In the genomic region with DNA sequence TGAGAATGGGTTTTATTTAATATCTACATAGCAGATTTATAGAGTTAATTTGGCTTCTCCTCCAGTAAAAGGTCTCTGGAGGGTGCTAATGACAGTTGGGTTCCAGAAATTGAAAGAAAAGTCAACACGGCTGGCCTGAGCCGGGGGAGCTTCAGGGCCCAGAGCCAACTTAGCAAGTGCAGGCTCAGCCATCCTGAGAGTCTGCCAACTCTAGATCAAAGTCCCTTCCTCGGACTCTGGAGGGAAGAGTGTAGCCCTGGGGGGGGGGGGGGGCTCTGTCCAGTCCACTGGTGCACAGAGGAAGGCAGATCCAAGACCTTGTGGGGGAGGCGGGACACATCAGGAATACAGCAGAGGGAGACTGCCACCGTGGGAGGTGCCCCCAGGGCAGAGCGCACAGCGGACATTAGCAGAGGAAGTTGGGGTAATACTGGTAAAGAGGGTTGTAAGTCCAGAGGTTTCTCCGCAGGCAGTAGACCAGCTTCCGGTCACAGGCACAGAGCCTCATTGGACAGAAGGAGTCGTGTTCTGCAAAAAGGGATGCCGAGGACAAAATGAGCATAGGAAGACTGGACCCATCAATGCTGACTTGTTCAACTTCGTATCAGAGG, we compare ENCODE assay signal across 13 mouse cellular contexts. TPM values are rescaled to one million over a fixed set of nuclear protein-coding genes. Genes with fewer than 3 reads are reported as not detected.
DNase-seq lines count a peak whose midpoint lies in the region; ATAC-seq and TF ChIP-seq lines count a peak whose summit lies in the region.
"Had no signal": no experiment of that assay in that cellular context is flagged by ENCODE, and none has a peak within 500 bp of the region (broad histone marks: within the 10 kb centered on the region; RNA-seq: fewer than 3 reads in every experiment).

No protein-coding gene starts in this region.

- no peak overlapping the region for H3K4me3 ChIP-seq in heart, postnatal 0 days (ENCODE audit: low read depth, low read length)
- no peak overlapping the region for H3K4me3 ChIP-seq in kidney, embryonic 14.5 days (ENCODE audit: low read length)
- H3K4me3 ChIP-seq in stomach, embryonic 15.5 days (replicated peaks): no peak overlapping the region
- H3K4me3 ChIP-seq: erythroblast, embryonic 14.5 days had no signal

- no peak for TF ChIP-seq EP300 in heart, postnatal 0 days (IDR thresholded peaks at IDR 0.05; ENCODE audit: low read depth)

- DNase-seq in heart, postnatal 0 days (ENCODE audit: low spot score): peak; percentile 13
- DNase-seq in heart, postnatal 25 days (ENCODE audit: low spot score): no peak
- DNase-seq in lung, postnatal 10 days: peak; percentile 58
- no peak for DNase-seq in lung, adult 18-20 months
- DNase-seq in frontal cortex, postnatal 10 days (ENCODE audit: low spot score in 2 of 2): no peak
- DNase-seq in urinary bladder, postnatal 4 days (ENCODE audit: low spot score in 2 of 2): no peak
- DNase-seq: cerebellum, adult 8-10 months; right cerebral cortex, postnatal 4 days had no signal

- H3K4me2 ChIP-seq in heart, postnatal 0 days (ENCODE audit: low read depth, low read length): peak overlapping the region; percentile 9; the same call in 1 of the 2 replicates
- no peak overlapping the region for H3K4me2 ChIP-seq in kidney, embryonic 14.5 days (replicated peaks; ENCODE audit: low read depth, low read length)
- no peak overlapping the region for H3K4me2 ChIP-seq in stomach, embryonic 15.5 days

- H3K9me3 ChIP-seq in heart, postnatal 0 days (replicated peaks; ENCODE audit: control insufficient read depth, low read length): no peaks in the 10 kb centered on the region
- H3K9me3 ChIP-seq in kidney, embryonic 14.5 days (ENCODE audit: control insufficient read depth, low read length): no peaks in the 10 kb centered on the region
- H3K9me3 ChIP-seq in stomach, embryonic 15.5 days: no peaks in the 10 kb centered on the region

- no peaks in the 10 kb centered on the region for H3K36me3 ChIP-seq in heart, postnatal 0 days (replicated peaks; ENCODE audit: control insufficient read depth, insufficient read depth, low read length)
- H3K36me3 ChIP-seq in kidney, embryonic 14.5 days (ENCODE audit: control insufficient read depth, insufficient read depth, low read length): no peaks in the 10 kb centered on the region
- H3K36me3 ChIP-seq in stomach, embryonic 15.5 days: no peaks in the 10 kb centered on the region

- intact Hi-C loops in heart, postnatal 25 days (cut with DNase I): no loop called here

- TF ChIP-seq CTCF in heart, postnatal 0 days (IDR thresholded peaks at IDR 0.05; ENCODE audit: low read depth): no peak

- no peak overlapping the region for H3K27ac ChIP-seq in heart, postnatal 0 days (ENCODE audit: low read depth)
- no peak overlapping the region for H3K27ac ChIP-seq in kidney, embryonic 14.5 days (ENCODE audit: low read depth, low read length)
- H3K27ac ChIP-seq in stomach, embryonic 15.5 days: no peak overlapping the region
- H3K27ac ChIP-seq: macrophage had no signal

- ATAC-seq in heart, postnatal 0 days (ENCODE audit: insufficient read depth, low read depth): no peak
- ATAC-seq in kidney, embryonic 14.5 days (ENCODE audit: low FRiP score, low TSS enrichment): peak; percentile 67
- peak; percentile 39; the same call in 1 of the 2 replicates for ATAC-seq in stomach, embryonic 15.5 days (ENCODE audit: insufficient read depth, low FRiP score, low read depth)

- H3K4me1 ChIP-seq in heart, postnatal 0 days (ENCODE audit: control insufficient read depth, insufficient read depth): 0 out of 2 replicates have a peak, but pooled peaks cover 8% of the 10 kb centered on the region
- peaks cover 14% of the 10 kb centered on the region; the same call in 1 of the 2 replicates for H3K4me1 ChIP-seq in kidney, embryonic 14.5 days (ENCODE audit: control insufficient read depth, insufficient read depth, low read length)
- H3K4me1 ChIP-seq in stomach, embryonic 15.5 days: 0 out of 2 replicates have a peak, but pooled peaks cover 9% of the 10 kb centered on the region

- H3K9ac ChIP-seq in heart, postnatal 0 days (replicated peaks; ENCODE audit: low read depth, low read length): no peak overlapping the region
- no peak overlapping the region for H3K9ac ChIP-seq in kidney, embryonic 14.5 days (ENCODE audit: low read depth, low read length)
- H3K9ac ChIP-seq in stomach, embryonic 15.5 days: no peak overlapping the region

- 56% methylated on average over 12 of the region's 12 CpGs for WGBS in heart, postnatal 0 days
- WGBS in kidney, embryonic 14.5 days: 35% methylated on average over 12 of the region's 12 CpGs
- WGBS in stomach, embryonic 15.5 days: 56% methylated on average over 12 of the region's 12 CpGs

- H3K27me3 ChIP-seq in heart, postnatal 0 days (ENCODE audit: control insufficient read depth, insufficient read depth, low read length): 0 out of 2 replicates have a peak, but pooled peaks cover 3% of the 10 kb centered on the region
- H3K27me3 ChIP-seq in kidney, embryonic 14.5 days (ENCODE audit: control insufficient read depth, insufficient read depth, low read length): no peaks in the 10 kb centered on the region
- H3K27me3 ChIP-seq in stomach, embryonic 15.5 days (replicated peaks): no peaks in the 10 kb centered on the region

RNA-seq across cellular contexts. Expression of gene Pla2g2d, which starts 24.7 kb away (rescaled TPM):
- not detected in 2 replicates for total RNA-seq in heart, postnatal 0 days (2014; rRNA removed; ENCODE audit: low replicate concordance)
- polyA plus RNA-seq in heart, postnatal 0 days (2015; fragmentation: Nextera tagmentation; extraction: Ambion mirVana): not detected in 2 replicates
- under 1 TPM in 1 of 2 experiments, not detected in 1; 0.23 TPM for total RNA-seq in heart, postnatal 25 days (2021)
- polyA plus RNA-seq in kidney, embryonic 14.5 days (2014; fragmentation: Nextera tagmentation; extraction: Ambion mirVana): not detected in 2 replicates
- 0.62 and 1.1 TPM in 2 replicates for polyA plus RNA-seq in stomach, embryonic 15.5 days (2015; fragmentation: Nextera tagmentation; extraction: Ambion mirVana)
- total RNA-seq: layer of hippocampus, postnatal 10 days had no signal
- polyA plus RNA-seq: erythroblast, embryonic 14.5 days; macrophage had no signal

RNA-seq across cellular contexts. Expression of gene Pla2g2f, which starts 42.8 kb away (rescaled TPM):
- total RNA-seq in heart, postnatal 0 days (2014; rRNA removed; ENCODE audit: low replicate concordance): not detected in 2 replicates
- polyA plus RNA-seq in heart, postnatal 0 days (2015; fragmentation: Nextera tagmentation; extraction: Ambion mirVana): not detected in 2 replicates
- under 1 TPM; 0.13 to 0.22 TPM for total RNA-seq in heart, postnatal 25 days (2021)
- not detected in 2 replicates for polyA plus RNA-seq in kidney, embryonic 14.5 days (2014; fragmentation: Nextera tagmentation; extraction: Ambion mirVana)
- polyA plus RNA-seq in stomach, embryonic 15.5 days (2015; fragmentation: Nextera tagmentation; extraction: Ambion mirVana): 1.3 and 1.5 TPM in 2 replicates
- total RNA-seq: layer of hippocampus, postnatal 10 days had no signal
- polyA plus RNA-seq: erythroblast, embryonic 14.5 days; macrophage had no signal

Comparison
In these comparisons a context has a peak if more than half of its experiments do, and no peak if none do; other contexts are left out.
1. DNase-seq: peak in heart, postnatal 0 days (single experiment) and lung, postnatal 10 days (single experiment); none in heart, postnatal 25 days (single experiment), lung, adult 18-20 months (0 of 2), frontal cortex, postnatal 10 days (0 of 2) and urinary bladder, postnatal 4 days (0 of 2).